Mouse (Mus musculus): ENCODE results near the gene Hus1. TPM values are rescaled to one million over a fixed set of nuclear protein-coding genes. Genes with fewer than 3 reads are reported as not detected.

The Hus1 gene
- total and polyA plus RNA-seq, 3 experiments, result 14.3 to 31.0 (median 29.9) TPM

DNA sequence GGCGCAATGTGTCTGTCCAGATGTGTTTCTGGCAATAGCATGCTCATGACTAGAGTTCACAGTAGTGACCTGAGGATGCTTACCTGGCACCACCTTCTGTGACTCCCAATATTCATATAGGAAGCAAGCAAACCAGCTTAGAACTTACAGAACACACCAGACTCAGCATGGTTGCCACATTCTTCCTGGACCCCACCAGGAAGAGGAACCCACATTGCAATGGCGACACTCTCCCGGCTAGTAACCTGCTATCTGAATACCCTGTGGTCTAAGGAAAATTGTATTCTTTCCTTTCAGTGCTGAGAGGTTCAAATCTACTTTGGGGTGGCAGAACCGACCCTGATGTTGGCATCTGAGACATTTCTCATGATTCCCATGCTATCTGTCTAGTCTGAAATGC is 32.8 kb downstream of the Hus1 start:
- dilution Hi-C loops (cut with MboI; ENCODE audit: extremely low pct_ligation_motif_present, extremely low pct_unique_long_range_greater_than_20kb, low sequenced_read_pairs), result loop anchor here (25.0 kb wide), 1 partner anchor 159 kb away; no protein-coding TSS in a partner anchor
- DNase-seq (ENCODE audit: extremely low read depth), result no peak
- Histone ChIP-seq H3K4me3 (replicated peaks in 1 of 3; ENCODE audit: low read depth in 2 of 3, low read length in 2 of 3, poor library complexity in 1 of 3) (no peak overlapping the region), H3K9me3 (replicated peaks; ENCODE audit: low read length) (no peaks in the 10 kb centered on the region), H3K27ac (ENCODE audit: insufficient read depth, low read depth) (no peak overlapping the region), H3K79me2 (replicated peaks; ENCODE audit: control insufficient read depth, extremely low read depth, insufficient read depth, poor library complexity, severe bottlenecking) (no peaks in the 10 kb centered on the region), H3K4me2 (ENCODE audit: insufficient read depth, low read depth, poor library complexity, severe bottlenecking) (no peak overlapping the region), H3K27me3 (replicated peaks) (peaks cover 88% of the 10 kb centered on the region), H3K4me1 (ENCODE audit: control insufficient read depth in 1 of 2, insufficient read depth in 2 of 2) (no peaks in the 10 kb centered on the region), H3K9ac (ENCODE audit: insufficient read depth, low read depth) (no peak overlapping the region), H3K36me3 (replicated peaks in 1 of 2; ENCODE audit: control insufficient read depth in 1 of 2, insufficient read depth in 1 of 2, low read length in 1 of 2) (no peaks in the 10 kb centered on the region)
- TF ChIP-seq MAZ (IDR thresholded peaks at IDR 0.05; ENCODE audit: low read depth, low read length) (no peak), NRF1 (IDR thresholded peaks at IDR 0.05; ENCODE audit: low read depth, low read length) (no peak), ETS1 (conservative IDR thresholded peaks at IDR 0.05; ENCODE audit: low read depth, low read length) (no peak), JUN (IDR thresholded peaks at IDR 0.05; ENCODE audit: insufficient read depth, low read depth, low read length) (no peak), USF1 (IDR thresholded peaks at IDR 0.05; ENCODE audit: low read depth, low read length) (no peak), TBP (conservative IDR thresholded peaks at IDR 0.05; ENCODE audit: low read depth, low read length) (no peak), RAD21 (IDR thresholded peaks at IDR 0.05; ENCODE audit: low read depth, low read length) (no peak), IRF4 (IDR thresholded peaks at IDR 0.05; ENCODE audit: low read depth, low read length) (no peak), ELF1 (IDR thresholded peaks at IDR 0.05; ENCODE audit: low read depth, low read length) (no peak), EP300 (IDR thresholded peaks at IDR 0.05; ENCODE audit: low read length) (no peak), MXI1 (IDR thresholded peaks at IDR 0.05; ENCODE audit: low read depth, low read length) (no peak), UBTF (IDR thresholded peaks at IDR 0.05; ENCODE audit: low read depth, low read length) (no peak)
- in situ Hi-C loops (cut with MboI; ENCODE audit: low pct_ligation_motif_present, low pct_unique_long_range_greater_than_20kb, low sequenced_read_pairs), result no loop called here

DNA sequence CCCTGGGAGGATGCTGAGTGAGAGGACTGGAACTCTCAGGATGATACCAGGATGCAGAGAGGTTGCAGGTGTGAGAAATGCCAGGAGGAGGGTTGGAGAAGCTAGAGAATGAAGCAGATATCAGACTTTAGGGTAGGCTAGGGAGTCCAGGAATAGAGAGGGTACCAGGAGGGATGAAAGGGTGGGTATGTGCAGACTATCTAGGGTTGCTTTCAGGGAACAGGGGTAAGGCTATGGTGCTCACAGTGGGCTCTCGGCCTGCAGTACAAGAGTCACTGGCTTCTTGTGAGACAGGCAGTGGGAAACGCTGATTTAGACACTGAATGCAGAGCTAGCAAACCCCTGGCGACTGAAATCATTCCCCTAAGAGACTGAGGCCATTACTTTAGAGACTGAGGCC is 37.8 kb downstream of the Hus1 start, which contains the start of gene Pkd1l1:
Gene Pkd1l1, minus strand, starts transcription at position 101 of the 400 bp plus-strand sequence.
- Histone ChIP-seq H3K4me2 (ENCODE audit: insufficient read depth, low read depth, poor library complexity, severe bottlenecking) (no peak within 1 kb of the TSS), H3K36me3 (replicated peaks in 1 of 2; ENCODE audit: control insufficient read depth in 1 of 2, insufficient read depth in 1 of 2, low read length in 1 of 2) (no peaks in the 10 kb centered on the region), H3K27me3 (replicated peaks) (peaks cover 89% of the 10 kb centered on the region), H3K27ac (ENCODE audit: insufficient read depth, low read depth) (no peak within 1 kb of the TSS), H3K9me3 (replicated peaks; ENCODE audit: low read length) (no peaks in the 10 kb centered on the region), H3K79me2 (replicated peaks; ENCODE audit: control insufficient read depth, extremely low read depth, insufficient read depth, poor library complexity, severe bottlenecking) (no peaks in the 10 kb centered on the region), H3K4me3 (replicated peaks in 1 of 3; ENCODE audit: low read depth in 2 of 3, low read length in 2 of 3, poor library complexity in 1 of 3) (no peak within 1 kb of the TSS), H3K4me1 (ENCODE audit: control insufficient read depth in 1 of 2, insufficient read depth in 2 of 2) (no peaks in the 10 kb centered on the region), H3K9ac (ENCODE audit: insufficient read depth, low read depth) (no peak within 1 kb of the TSS)
- dilution Hi-C loops (cut with MboI; ENCODE audit: extremely low pct_ligation_motif_present, extremely low pct_unique_long_range_greater_than_20kb, low sequenced_read_pairs), result no loop called here
- in situ Hi-C loops (cut with MboI; ENCODE audit: low pct_ligation_motif_present, low pct_unique_long_range_greater_than_20kb, low sequenced_read_pairs), result no loop called here
- DNase-seq (ENCODE audit: extremely low read depth), result no peak
- TF ChIP-seq USF1 (IDR thresholded peaks at IDR 0.05; ENCODE audit: low read depth, low read length) (no peak), MXI1 (IDR thresholded peaks at IDR 0.05; ENCODE audit: low read depth, low read length) (no peak), EP300 (IDR thresholded peaks at IDR 0.05; ENCODE audit: low read length) (no peak), ZNF384 (IDR thresholded peaks at IDR 0.05; ENCODE audit: low read depth, low read length) (no peak), UBTF (IDR thresholded peaks at IDR 0.05; ENCODE audit: low read depth, low read length) (no peak), HCFC1 (IDR thresholded peaks at IDR 0.05; ENCODE audit: low read depth, low read length) (no peak), USF2 (conservative IDR thresholded peaks at IDR 0.05; ENCODE audit: low read depth, low read length) (no peak), ETS1 (conservative IDR thresholded peaks at IDR 0.05; ENCODE audit: low read depth, low read length) (no peak), NELFE (IDR thresholded peaks at IDR 0.05; ENCODE audit: low read depth, low read length) (no peak), JUN (IDR thresholded peaks at IDR 0.05; ENCODE audit: insufficient read depth, low read depth, low read length) (no peak), ZC3H11A (IDR thresholded peaks at IDR 0.05; ENCODE audit: low read depth, low read length) (no peak), JUND (conservative IDR thresholded peaks at IDR 0.05; ENCODE audit: low read depth, low read length) (no peak), RCOR1 (conservative IDR thresholded peaks at IDR 0.05; ENCODE audit: low read depth, low read length) (no peak)
